Mouse (Mus musculus): ENCODE measurements around the gene Celsr2. TPM values are rescaled to one million over a fixed set of nuclear protein-coding genes. Genes with fewer than 3 reads are reported as not detected.

Gene Celsr2
- 0.73 and 1.7 TPM in 2 replicates for polyA plus RNA-seq (2015; fragmentation: Nextera tagmentation; extraction: Ambion mirVana)

DNA sequence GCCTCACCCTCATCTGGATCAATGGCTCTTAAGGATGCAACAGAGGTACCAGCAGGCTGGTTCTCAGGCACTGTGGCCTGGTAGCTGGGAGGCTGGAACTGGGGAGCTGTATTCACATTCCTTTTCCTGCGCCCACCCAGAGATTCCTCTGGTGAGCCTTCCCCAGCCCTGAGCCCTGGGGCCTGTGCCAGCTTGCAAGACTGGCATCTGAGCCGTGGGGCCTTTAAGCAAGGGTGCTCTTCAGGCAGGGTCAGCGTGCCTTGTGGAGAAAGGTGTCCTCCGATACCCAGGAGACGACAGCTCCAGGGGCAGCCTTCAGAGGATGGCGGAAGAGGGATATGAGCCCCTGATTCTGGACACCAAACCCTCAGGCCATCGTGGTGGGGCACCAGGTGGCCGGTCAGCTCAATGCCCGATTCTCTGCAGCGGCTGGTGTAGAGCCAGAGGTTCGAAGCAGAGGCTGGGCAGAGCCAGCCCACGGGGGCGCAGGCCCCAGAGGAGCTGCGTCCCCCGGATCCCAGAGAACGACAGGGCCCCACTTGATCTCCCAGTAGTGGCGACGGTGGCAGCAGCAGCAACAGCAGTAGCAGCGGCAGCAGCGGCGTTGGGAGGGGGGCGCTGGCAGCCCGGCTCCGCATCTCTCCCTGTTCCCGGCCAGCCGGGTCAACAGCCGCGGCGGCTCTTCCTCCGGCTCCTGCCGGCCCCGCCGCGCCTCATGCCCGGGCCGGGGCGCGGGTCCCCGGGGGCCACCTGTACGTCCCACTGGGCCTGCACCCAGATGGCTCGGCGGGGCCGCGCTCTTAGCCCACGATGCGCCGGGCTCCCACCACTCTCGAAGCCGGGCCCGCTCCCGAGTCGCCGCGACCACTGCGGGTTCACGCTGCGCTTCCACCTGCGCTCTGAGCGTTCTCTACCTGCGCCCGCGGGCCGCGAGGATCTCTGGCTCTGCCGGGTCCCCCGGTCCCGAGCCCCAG lies at the start of gene Celsr2:
TSS of gene Celsr2 (minus strand) at position 696 of the 974 bp plus-strand sequence.

DNA sequence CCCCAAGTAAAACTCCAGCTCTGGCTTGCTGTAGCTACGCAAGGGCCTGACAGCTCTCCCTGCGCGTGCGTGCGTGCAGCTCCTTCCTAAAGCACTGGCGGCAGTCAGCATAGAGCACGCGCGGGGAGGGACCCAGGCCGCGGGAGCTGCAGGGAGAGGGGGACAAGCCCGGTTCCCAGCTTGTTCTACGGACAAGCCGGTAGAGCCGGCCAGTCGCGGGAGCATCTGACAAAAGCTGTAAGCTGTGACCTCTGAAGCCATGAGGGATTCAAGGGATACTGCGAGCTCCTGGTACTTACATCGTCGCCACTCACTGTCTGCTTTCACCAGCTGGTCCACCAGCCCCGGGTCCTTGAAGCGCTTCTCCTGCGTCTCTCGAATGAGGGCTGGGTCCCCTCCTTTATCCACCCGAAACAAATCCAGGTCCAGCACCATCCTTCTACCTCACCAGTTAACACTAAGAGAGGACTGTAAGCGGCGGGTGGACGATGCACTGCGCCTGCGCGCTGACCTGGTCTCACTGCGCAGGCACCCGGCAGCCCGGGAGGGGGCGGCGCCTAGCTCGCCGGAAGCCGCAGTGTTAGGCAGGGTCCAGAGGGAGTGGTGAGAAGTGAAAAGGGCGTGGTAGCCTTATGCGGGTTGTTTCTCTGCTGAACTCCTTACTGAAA lies 29.5 kb upstream of the Celsr2 start, which contains the start of gene Sars:
TSS of gene Sars (minus strand) at position 512 of the 668 bp plus-strand sequence.

DNA sequence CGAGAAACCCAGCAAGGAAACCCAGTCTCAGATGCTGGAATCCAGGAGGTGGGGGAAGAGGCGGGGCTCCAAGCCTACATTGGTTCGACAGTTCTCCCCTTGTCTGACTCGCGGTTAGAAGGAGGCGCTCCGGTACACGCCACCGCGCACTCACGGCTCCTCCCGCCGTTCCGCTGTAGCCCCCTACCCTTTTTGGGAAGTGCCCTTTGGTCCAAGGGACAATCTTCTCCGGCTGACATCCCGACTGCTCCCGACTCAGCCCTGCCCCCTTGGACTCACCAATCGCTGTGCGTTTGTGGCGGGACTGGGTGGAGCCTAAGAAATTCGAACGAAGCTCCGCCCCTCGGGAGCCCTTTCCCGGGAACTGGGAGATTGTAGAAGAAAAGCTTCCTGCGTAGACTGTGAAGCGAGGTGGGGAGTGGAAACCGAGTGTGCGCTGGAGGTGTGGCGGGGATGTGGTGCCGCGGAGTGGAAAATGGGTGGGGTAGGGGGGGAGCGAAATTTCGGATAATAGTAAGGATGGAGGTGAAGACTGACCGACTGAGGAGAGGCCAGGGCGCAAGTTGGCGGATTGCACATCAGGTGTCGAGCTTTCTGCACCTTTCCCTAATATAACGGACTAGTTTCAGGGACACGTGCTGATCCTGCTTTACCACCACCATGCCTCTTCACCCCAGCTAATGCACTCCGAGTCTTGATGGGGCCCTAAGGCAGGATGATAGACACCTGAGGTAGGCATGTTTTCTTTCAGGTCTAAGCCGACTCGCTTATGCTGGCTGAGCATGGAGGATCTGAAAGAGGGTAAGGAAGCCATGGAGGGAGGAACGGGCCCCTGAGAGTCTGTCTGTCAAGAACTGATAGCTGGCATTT lies 31.6 kb downstream of the Celsr2 start, which contains the start of gene Psrc1:
TSS of gene Psrc1 (plus strand) at position 355 of the 870 bp plus-strand sequence.

DNA sequence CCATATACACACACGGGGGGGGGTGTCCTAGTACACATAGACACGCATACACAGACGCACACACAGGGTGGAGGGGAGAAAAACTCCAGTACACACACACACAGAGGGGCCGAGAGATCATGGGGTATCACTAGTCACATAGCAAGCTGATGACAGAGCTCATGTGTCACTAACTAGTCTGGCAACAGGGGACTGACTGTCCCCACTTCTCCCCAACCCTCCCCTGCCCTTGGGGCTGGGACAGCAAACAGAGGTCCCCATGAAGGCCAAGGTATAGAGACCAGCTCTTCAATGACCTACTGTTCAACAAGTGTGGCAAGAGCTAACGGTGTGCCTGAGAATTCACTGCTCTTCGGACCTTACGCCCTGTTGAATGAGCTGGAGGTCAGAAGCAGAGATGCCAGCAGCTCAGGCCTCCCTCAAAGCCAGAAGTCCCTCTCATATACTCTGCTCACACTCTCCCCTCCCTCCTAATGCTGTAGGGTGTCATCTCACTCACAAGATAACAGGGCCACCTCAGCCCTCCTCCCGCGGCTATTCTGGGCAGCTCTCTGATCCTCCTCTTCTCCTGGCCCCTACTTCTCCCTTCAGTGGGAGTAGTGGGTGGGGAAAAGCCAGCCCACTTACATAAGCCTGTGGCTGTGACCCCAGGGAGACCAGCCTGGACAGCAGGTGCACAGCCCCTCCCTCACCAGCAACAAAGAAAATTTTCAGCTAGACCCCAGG lies 50.9 kb downstream of the Celsr2 start, which contains the start of gene Mybphl:
TSS of gene Mybphl (plus strand) at position 642 of the 726 bp plus-strand sequence.

Other genes starting within 250 kb of the Celsr2 start
- 2.7 and 3.2 TPM in 2 replicates for gene Amigo1, start 229.2 kb downstream of the Celsr2 start, polyA plus RNA-seq (2015; fragmentation: Nextera tagmentation; extraction: Ambion mirVana)
- gene Cyb561d1, start 214.3 kb downstream of the Celsr2 start, polyA plus RNA-seq (2015; fragmentation: Nextera tagmentation; extraction: Ambion mirVana), result 3.2 and 4.2 TPM in 2 replicates
- gene Atxn7l2, start 204.6 kb downstream of the Celsr2 start, polyA plus RNA-seq (2015; fragmentation: Nextera tagmentation; extraction: Ambion mirVana), result 3.8 and 4.5 TPM in 2 replicates
- gene Sypl2, start 188.9 kb downstream of the Celsr2 start, polyA plus RNA-seq (2015; fragmentation: Nextera tagmentation; extraction: Ambion mirVana), result 0.05 TPM in 2 replicates
- 187 and 210 TPM in 2 replicates for gene Psma5, start 158.6 kb downstream of the Celsr2 start, polyA plus RNA-seq (2015; fragmentation: Nextera tagmentation; extraction: Ambion mirVana)
- 7.2 and 8.6 TPM in 2 replicates for gene Sort1, start 131.5 kb downstream of the Celsr2 start, polyA plus RNA-seq (2015; fragmentation: Nextera tagmentation; extraction: Ambion mirVana)
- not detected in 2 replicates for gene Mybphl, start 50.6 kb downstream of the Celsr2 start, polyA plus RNA-seq (2015; fragmentation: Nextera tagmentation; extraction: Ambion mirVana)
- gene Psrc1, start 31.7 kb downstream of the Celsr2 start, polyA plus RNA-seq (2015; fragmentation: Nextera tagmentation; extraction: Ambion mirVana), result 7.8 and 9.2 TPM in 2 replicates
- gene Sars, start 29.7 kb upstream of the Celsr2 start, polyA plus RNA-seq (2015; fragmentation: Nextera tagmentation; extraction: Ambion mirVana), result 76.3 and 84.8 TPM in 2 replicates
- not detected in 2 replicates for gene 1700013F07Rik, start 118.6 kb upstream of the Celsr2 start, polyA plus RNA-seq (2015; fragmentation: Nextera tagmentation; extraction: Ambion mirVana)
- gene 5330417C22Rik, start 121.0 kb upstream of the Celsr2 start, polyA plus RNA-seq (2015; fragmentation: Nextera tagmentation; extraction: Ambion mirVana), result 0.19 and 0.35 TPM in 2 replicates
- 32.6 and 37.2 TPM in 2 replicates for gene Tmem167b, start 146.9 kb upstream of the Celsr2 start, polyA plus RNA-seq (2015; fragmentation: Nextera tagmentation; extraction: Ambion mirVana)
- gene Taf13, start 156.1 kb upstream of the Celsr2 start, polyA plus RNA-seq (2015; fragmentation: Nextera tagmentation; extraction: Ambion mirVana), result 40.6 and 48.9 TPM in 2 replicates
- 5.8 and 8.9 TPM in 2 replicates for gene Wdr47, start 175.7 kb upstream of the Celsr2 start, polyA plus RNA-seq (2015; fragmentation: Nextera tagmentation; extraction: Ambion mirVana)
- 49.3 and 56.1 TPM in 2 replicates for gene Clcc1, start 238.4 kb upstream of the Celsr2 start, polyA plus RNA-seq (2015; fragmentation: Nextera tagmentation; extraction: Ambion mirVana)